Mouse (Mus musculus): ENCODE data around the gene Hist1h4c. TPM values are rescaled to one million over a fixed set of nuclear protein-coding genes. Genes with fewer than 3 reads are reported as not detected.
"Not testable (repeated sequence)": the region's sequence is repeated elsewhere in the genome, so short reads cannot be mapped to it uniquely, and the experiment has no call there.

Gene Hist1h4c
- polyA plus RNA-seq, 1 experiment, result not detected

DNA sequence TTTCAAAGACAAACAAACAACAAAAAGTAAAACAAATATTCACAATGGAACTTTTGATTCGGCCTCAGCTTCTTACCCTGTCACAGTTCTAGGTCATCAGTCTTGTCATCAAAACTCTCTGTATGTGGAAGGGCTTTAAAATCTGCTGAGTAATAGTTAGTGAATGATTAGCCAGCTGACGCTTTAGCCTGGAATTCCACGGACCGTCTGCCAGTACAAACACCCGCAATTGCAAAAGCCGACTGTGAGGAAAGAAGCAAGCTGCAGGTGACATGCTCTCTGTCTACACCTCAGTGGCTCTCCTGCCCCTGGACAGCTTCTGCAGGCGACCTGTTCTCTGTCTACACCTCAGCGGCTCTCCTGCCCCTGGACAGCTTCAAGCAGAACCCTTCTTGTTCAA lies 32.2 kb upstream of the Hist1h4c start:
- H3K27ac ChIP-seq (ENCODE audit: insufficient read depth, low read depth, low read length), result no peak overlapping the region
- no peak for TF ChIP-seq CTCF (IDR thresholded peaks at IDR 0.05; ENCODE audit: low read depth, low read length)
- TF ChIP-seq POLR2A (IDR thresholded peaks at IDR 0.05; ENCODE audit: borderline replicate concordance, low read depth, low read length), result no peak

GRCm38 (mm10) chr13:23729706-23730105 lies 31.5 kb upstream of the Hist1h4c start:
- peaks cover 19% of the 10 kb centered on the region for H3K4me1 ChIP-seq (ENCODE audit: control insufficient read depth, insufficient read depth, low read length)
- no peak overlapping the region for H3K27ac ChIP-seq (ENCODE audit: insufficient read depth, low read depth, low read length)
- no peak overlapping the region for H3K4me3 ChIP-seq (ENCODE audit: insufficient read depth, low read length)
- TF ChIP-seq POLR2A (IDR thresholded peaks at IDR 0.05; ENCODE audit: borderline replicate concordance, low read depth, low read length) (no peak), CTCF (IDR thresholded peaks at IDR 0.05; ENCODE audit: low read depth, low read length) (no peak)

More for the DNA sequence above, 32.2 kb upstream of the Hist1h4c start:
- H3K4me1 ChIP-seq (ENCODE audit: control insufficient read depth, insufficient read depth, low read length), result peaks cover 19% of the 10 kb centered on the region
- H3K4me3 ChIP-seq (ENCODE audit: insufficient read depth, low read length), result no peak overlapping the region

- TF ChIP-seq CTCF (IDR thresholded peaks at IDR 0.05; ENCODE audit: low read depth, low read length), result no peak
- TF ChIP-seq POLR2A (IDR thresholded peaks at IDR 0.05; ENCODE audit: borderline replicate concordance, low read depth, low read length), result no peak
- Histone ChIP-seq H3K4me3 (ENCODE audit: insufficient read depth, low read length) (no peak overlapping the region), H3K27ac (ENCODE audit: insufficient read depth, low read depth, low read length) (no peak overlapping the region; the same call in 1 of the 2 replicates), H3K4me1 (ENCODE audit: control insufficient read depth, insufficient read depth, low read length) (peaks cover 19% of the 10 kb centered on the region)
Measured at GRCm38 (mm10) chr13:23729192-23729525, 30.9 kb upstream of the Hist1h4c start.

DNA sequence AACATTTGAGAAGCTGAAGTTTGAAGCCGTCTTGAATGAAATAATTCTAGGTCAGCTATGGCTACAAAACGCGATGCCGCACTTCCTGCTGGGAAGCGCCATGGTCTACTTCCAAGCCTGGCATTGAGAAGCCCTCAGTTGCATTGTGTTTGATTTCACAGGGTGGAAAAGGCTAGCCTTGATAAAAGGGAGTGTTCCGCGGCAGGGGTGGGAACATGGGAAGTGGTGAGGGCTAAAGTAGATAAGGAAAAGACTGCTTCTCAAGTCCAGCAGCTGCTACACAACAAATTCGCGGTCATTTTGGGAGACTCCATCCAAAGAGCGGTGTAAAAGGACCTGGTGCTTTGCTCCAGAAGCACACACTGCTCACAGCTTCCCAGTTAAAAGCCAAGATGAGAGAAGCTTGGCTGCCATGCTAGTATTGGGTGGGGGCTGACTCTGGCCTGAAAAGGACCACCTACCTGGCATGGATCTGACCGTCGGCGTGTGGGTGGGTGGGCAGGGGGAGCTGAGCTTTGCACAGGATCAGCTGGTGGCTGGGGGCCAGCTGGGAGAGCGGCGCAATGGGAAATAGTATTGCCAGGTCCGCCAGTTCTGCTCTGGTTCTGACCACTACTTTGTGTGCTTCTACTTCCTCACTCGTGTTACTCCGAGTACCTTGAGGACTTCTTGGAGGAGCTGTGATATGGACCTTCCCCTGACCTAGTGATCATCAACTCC lies 30.4 kb upstream of the Hist1h4c start:
- Histone ChIP-seq H3K4me1 (ENCODE audit: control insufficient read depth, insufficient read depth, low read length) (peaks cover 19% of the 10 kb centered on the region), H3K27ac (ENCODE audit: insufficient read depth, low read depth, low read length) (no peak overlapping the region; the same call in 1 of the 2 replicates), H3K4me3 (ENCODE audit: insufficient read depth, low read length) (no peak overlapping the region)
- TF ChIP-seq CTCF (IDR thresholded peaks at IDR 0.05; ENCODE audit: low read depth, low read length) (no peak), POLR2A (IDR thresholded peaks at IDR 0.05; ENCODE audit: borderline replicate concordance, low read depth, low read length) (no peak)

- Histone ChIP-seq H3K27ac (ENCODE audit: insufficient read depth, low read depth, low read length) (no peak overlapping the region), H3K4me1 (ENCODE audit: control insufficient read depth, insufficient read depth, low read length) (peaks cover 18% of the 10 kb centered on the region), H3K4me3 (ENCODE audit: insufficient read depth, low read length) (no peak overlapping the region)
- no peak for TF ChIP-seq POLR2A (IDR thresholded peaks at IDR 0.05; ENCODE audit: borderline replicate concordance, low read depth, low read length)
- no peak for TF ChIP-seq CTCF (IDR thresholded peaks at IDR 0.05; ENCODE audit: low read depth, low read length)
Measured at GRCm38 (mm10) chr13:23725213-23725612, 27.0 kb upstream of the Hist1h4c start.

DNA sequence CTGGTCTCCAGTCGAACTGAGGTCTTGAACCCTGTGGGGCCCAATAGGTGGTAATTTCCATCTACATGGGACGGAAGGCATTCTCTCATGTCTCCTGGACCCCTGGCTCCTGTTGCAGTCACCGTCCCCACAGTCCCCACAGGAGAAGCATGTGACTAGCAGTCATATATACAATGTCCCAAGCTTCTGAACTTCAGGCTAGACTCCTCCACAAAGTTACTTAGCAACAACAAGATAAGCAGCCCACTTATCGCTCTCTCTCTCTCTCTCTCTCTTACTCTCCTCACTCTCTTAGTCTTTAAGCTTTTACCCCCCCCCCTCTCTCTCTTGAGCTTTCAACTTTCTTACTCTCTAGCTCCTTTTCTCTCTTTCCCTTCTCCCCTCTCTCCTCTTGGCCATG lies 26.0 kb upstream of the Hist1h4c start:
- TF ChIP-seq POLR2A (IDR thresholded peaks at IDR 0.05; ENCODE audit: borderline replicate concordance, low read depth, low read length) (no peak), CTCF (IDR thresholded peaks at IDR 0.05; ENCODE audit: low read depth, low read length) (no peak)
- H3K4me1 ChIP-seq (ENCODE audit: control insufficient read depth, insufficient read depth, low read length), result peaks cover 14% of the 10 kb centered on the region
- H3K4me3 ChIP-seq (ENCODE audit: insufficient read depth, low read length), result no peak overlapping the region
- no peak overlapping the region for H3K27ac ChIP-seq (ENCODE audit: insufficient read depth, low read depth, low read length)

DNA sequence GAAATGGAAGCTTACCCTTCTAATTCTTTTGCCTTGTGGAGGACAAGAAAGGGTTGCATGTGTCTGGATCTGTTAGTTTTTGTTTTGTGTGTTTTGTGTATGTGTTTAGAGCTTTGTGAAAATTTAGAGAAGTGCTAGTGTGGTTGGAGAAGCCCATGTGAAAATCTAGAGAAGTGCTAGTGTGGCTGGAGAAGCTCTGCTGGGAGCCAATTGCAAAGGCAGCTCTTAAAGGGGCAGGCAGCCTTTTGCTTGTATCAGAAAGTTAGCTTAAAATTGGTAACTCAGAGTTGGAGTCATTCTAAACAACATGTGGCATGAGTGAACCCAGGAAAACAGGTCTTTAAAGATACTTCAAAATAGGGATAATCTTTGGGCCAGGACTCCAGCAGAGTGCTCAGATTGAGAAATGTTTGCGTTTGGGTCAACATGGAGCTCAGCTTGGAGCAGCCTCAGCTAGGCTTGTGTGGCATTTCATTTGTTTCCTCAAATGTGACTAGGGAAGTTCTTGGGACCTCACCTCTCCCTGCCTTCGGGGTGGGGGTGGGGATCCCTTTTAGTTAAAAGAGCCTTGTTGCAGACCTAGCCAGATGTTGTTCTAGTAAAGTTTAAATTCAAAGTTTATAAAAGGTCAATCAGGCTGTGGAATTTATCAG lies 19.5 kb upstream of the Hist1h4c start:
- Histone ChIP-seq H3K4me1 (ENCODE audit: control insufficient read depth, insufficient read depth, low read length) (peaks cover 23% of the 10 kb centered on the region), H3K27ac (ENCODE audit: insufficient read depth, low read depth, low read length) (peak overlapping the region; percentile 89)
- H3K4me3 ChIP-seq (ENCODE audit: insufficient read depth, low read length), result not testable (repeated sequence)

DNA sequence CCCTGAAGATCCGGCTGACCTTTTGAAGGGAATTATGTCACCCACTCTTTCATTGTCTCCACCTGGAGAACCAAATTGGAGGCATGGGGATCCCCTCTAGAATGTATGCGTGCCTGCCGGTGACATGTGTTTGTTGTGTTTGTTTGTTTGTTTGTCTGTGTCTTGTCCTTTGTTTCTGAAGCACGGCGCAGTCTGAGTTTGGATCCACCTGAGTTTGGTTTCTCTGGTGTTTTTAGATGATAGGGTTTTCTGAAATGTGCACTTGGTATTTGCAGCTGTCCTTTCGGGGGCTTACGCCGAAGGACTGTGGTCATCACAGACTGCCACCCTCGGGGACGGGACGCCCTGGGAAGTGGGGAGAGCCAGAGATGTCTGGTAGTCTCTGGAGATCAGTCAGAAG lies 18.9 kb upstream of the Hist1h4c start:
- TF ChIP-seq CTCF (IDR thresholded peaks at IDR 0.05; ENCODE audit: low read depth, low read length) (no peak), POLR2A (IDR thresholded peaks at IDR 0.05; ENCODE audit: borderline replicate concordance, low read depth, low read length) (no peak)
- Histone ChIP-seq H3K4me3 (ENCODE audit: insufficient read depth, low read length) (no peak overlapping the region), H3K27ac (ENCODE audit: insufficient read depth, low read depth, low read length) (peak overlapping the region; percentile 89), H3K4me1 (ENCODE audit: control insufficient read depth, insufficient read depth, low read length) (peaks cover 26% of the 10 kb centered on the region)

- Histone ChIP-seq H3K4me1 (ENCODE audit: control insufficient read depth, insufficient read depth, low read length) (peaks cover 33% of the 10 kb centered on the region), H3K4me3 (ENCODE audit: insufficient read depth, low read length) (no peak overlapping the region), H3K27ac (ENCODE audit: insufficient read depth, low read depth, low read length) (peak overlapping the region; percentile 6)
- TF ChIP-seq POLR2A (IDR thresholded peaks at IDR 0.05; ENCODE audit: borderline replicate concordance, low read depth, low read length) (no peak), CTCF (IDR thresholded peaks at IDR 0.05; ENCODE audit: low read depth, low read length) (no peak)
Measured at GRCm38 (mm10) chr13:23716261-23717042, 18.2 kb upstream of the Hist1h4c start.

All from bone marrow macrophage, adult 2 months (primary cell).